Mouse (Mus musculus): ENCODE data around the gene Shisa8.
"Not testable (repeated sequence)": the region's sequence is repeated elsewhere in the genome, so short reads cannot be mapped to it uniquely, and the experiment has no call there.

Shisa8 gene

GRCm38 (mm10) chr15:82212752-82213063 is at the start of gene Shisa8:
Gene Shisa8 (minus strand): TSS chr15:82212815.
- no peak for DNase-seq (ENCODE audit: extremely low read depth, low read depth)

GRCm38 (mm10) chr15:82259510-82259909 is 46.9 kb upstream of the Shisa8 start:
- peak; percentile 37 for DNase-seq (ENCODE audit: extremely low read depth, low read depth)

- no peak for DNase-seq (ENCODE audit: extremely low read depth, low read depth)
Observed at GRCm38 (mm10) chr15:82255944-82256383, 43.3 kb upstream of the Shisa8 start.

- no peak for DNase-seq (ENCODE audit: extremely low read depth, low read depth)
Observed at GRCm38 (mm10) chr15:82255248-82255647, 42.6 kb upstream of the Shisa8 start.

GRCm38 (mm10) chr15:82252097-82252496 is 39.5 kb upstream of the Shisa8 start, which contains the start of gene 1500009C09Rik:
Gene 1500009C09Rik (plus strand): TSS chr15:82252397.
- DNase-seq (ENCODE audit: extremely low read depth, low read depth), result no peak

GRCm38 (mm10) chr15:82251579-82251978 is 39.0 kb upstream of the Shisa8 start:
- DNase-seq (ENCODE audit: extremely low read depth, low read depth), result no peak

GRCm38 (mm10) chr15:82247131-82247776 is 34.6 kb upstream of the Shisa8 start:
- DNase-seq (ENCODE audit: extremely low read depth, low read depth), result no peak

- not testable (repeated sequence) for DNase-seq (ENCODE audit: extremely low read depth, low read depth)
Observed at GRCm38 (mm10) chr15:82244805-82245161, 32.2 kb upstream of the Shisa8 start.

- peak; percentile 67 for DNase-seq (ENCODE audit: extremely low read depth, low read depth)
Observed at GRCm38 (mm10) chr15:82244115-82244804, 31.6 kb upstream of the Shisa8 start, which contains the start of gene Cenpm. Gene Cenpm (minus strand): TSS chr15:82244748.

GRCm38 (mm10) chr15:82243742-82244114 is 31.1 kb upstream of the Shisa8 start:
- peak; percentile 45 for DNase-seq (ENCODE audit: extremely low read depth, low read depth)

GRCm38 (mm10) chr15:82243311-82243710 is 30.7 kb upstream of the Shisa8 start:
- no peak for DNase-seq (ENCODE audit: extremely low read depth, low read depth)

- DNase-seq (ENCODE audit: extremely low read depth, low read depth), result peak; percentile 39
Observed at GRCm38 (mm10) chr15:82236565-82236964, 23.9 kb upstream of the Shisa8 start.

- DNase-seq (ENCODE audit: extremely low read depth, low read depth), result no peak
Observed at GRCm38 (mm10) chr15:82235661-82236060, 23.0 kb upstream of the Shisa8 start.

- DNase-seq (ENCODE audit: extremely low read depth, low read depth), result no peak
Observed at GRCm38 (mm10) chr15:82232651-82233050, 20.0 kb upstream of the Shisa8 start.

- DNase-seq (ENCODE audit: extremely low read depth, low read depth), result no peak
Observed at GRCm38 (mm10) chr15:82231591-82232378, 19.2 kb upstream of the Shisa8 start.

GRCm38 (mm10) chr15:82231100-82231499 is 18.5 kb upstream of the Shisa8 start:
- no peak for DNase-seq (ENCODE audit: extremely low read depth, low read depth)

GRCm38 (mm10) chr15:82230098-82230611 is 17.5 kb upstream of the Shisa8 start:
- no peak for DNase-seq (ENCODE audit: extremely low read depth, low read depth)

GRCm38 (mm10) chr15:82229542-82230045 is 17.0 kb upstream of the Shisa8 start:
- no peak for DNase-seq (ENCODE audit: extremely low read depth, low read depth)

GRCm38 (mm10) chr15:82225769-82226168 is 13.2 kb upstream of the Shisa8 start:
- DNase-seq (ENCODE audit: extremely low read depth, low read depth), result no peak

- no peak for DNase-seq (ENCODE audit: extremely low read depth, low read depth)
Observed at GRCm38 (mm10) chr15:82224602-82225215, 12.1 kb upstream of the Shisa8 start.
